Mouse (Mus musculus): ENCODE results near the gene Krt15. TPM values are rescaled to one million over a fixed set of nuclear protein-coding genes. Genes with fewer than 3 reads are reported as not detected.

Krt15 gene
- total RNA-seq, 1 experiment from 2014 or later: not detected

Other genes starting within 250 kb of the Krt15 start
- gene Krtap31-1, start 228.0 kb downstream of the Krt15 start, total RNA-seq (2017): not detected in 2 replicates
- gene Gm11565, start 221.2 kb downstream of the Krt15 start, total RNA-seq (2017): not detected in 2 replicates
- not detected in 2 replicates for gene Krtap31-2, start 199.6 kb downstream of the Krt15 start, total RNA-seq (2017)
- not detected in 2 replicates for gene Krtap9-5, start 187.5 kb downstream of the Krt15 start, total RNA-seq (2017)
- gene Krtap29-1, start 156.9 kb downstream of the Krt15 start, total RNA-seq (2017): not detected in 2 replicates
- not detected in 2 replicates for gene Krtap16-1, start 149.3 kb downstream of the Krt15 start, total RNA-seq (2017)
- gene Krtap17-1, start 141.9 kb downstream of the Krt15 start, total RNA-seq (2017): not detected in 2 replicates
- gene Krt33a, start 119.7 kb downstream of the Krt15 start, total RNA-seq (2017): not detected in 2 replicates
- gene Krt33b, start 106.1 kb downstream of the Krt15 start, total RNA-seq (2017): not detected in 2 replicates
- not detected in 2 replicates for gene Krt34, start 94.4 kb downstream of the Krt15 start, total RNA-seq (2017)
- gene Krt31, start 85.4 kb downstream of the Krt15 start, total RNA-seq (2017): not detected in 2 replicates
- not detected in 2 replicates for gene Krt32, start 47.7 kb downstream of the Krt15 start, total RNA-seq (2017)
- not detected in 2 replicates for gene Krt35, start 39.7 kb downstream of the Krt15 start, total RNA-seq (2017)
- gene Krt36, start 30.3 kb downstream of the Krt15 start, total RNA-seq (2017): not detected in 2 replicates
- not detected in 2 replicates for gene Krt13, start 14.4 kb downstream of the Krt15 start, total RNA-seq (2017)
- not detected in 2 replicates for gene Krt19, start 12.7 kb upstream of the Krt15 start, total RNA-seq (2017)
- not detected in 2 replicates for gene Krt9, start 57.3 kb upstream of the Krt15 start, total RNA-seq (2017)
- gene Krt14, start 71.6 kb upstream of the Krt15 start, total RNA-seq (2017): not detected in 2 replicates
- gene Krt16, start 113.0 kb upstream of the Krt15 start, total RNA-seq (2017): not detected in 2 replicates
- 0.44 TPM in 1 of 2 replicates, not detected in the other for gene Krt17, start 125.1 kb upstream of the Krt15 start, total RNA-seq (2017)
- gene Krt42, start 133.9 kb upstream of the Krt15 start, total RNA-seq (2017): not detected in 2 replicates
- 225 and 235 TPM in 2 replicates for gene Eif1, start 184.0 kb upstream of the Krt15 start, total RNA-seq (2017)
- gene Gast, start 198.5 kb upstream of the Krt15 start, total RNA-seq (2017): not detected in 2 replicates
- gene Hap1, start 220.2 kb upstream of the Krt15 start, total RNA-seq (2017): 0.88 TPM in 1 of 2 replicates, not detected in the other

All from hematopoietic stem cell, adult 5-6 weeks (primary cell).